Mouse (Mus musculus) midbrain, embryonic 12.5 days (tissue): Measurements from ENCODE around the gene Hnrnph3. TPM values are rescaled to one million over a fixed set of nuclear protein-coding genes. Genes with fewer than 3 reads are reported as not detected.
"Not testable (repeated sequence)": the region's sequence is repeated elsewhere in the genome, so short reads cannot be mapped to it uniquely, and the experiment has no call there.

Experiments used
- ATAC-seq: fragments of 200-750 bp; cut with Nextera tagmentation; 2 replicates; pipeline ENCODE4 v1.8.0; 2017; ENCODE audit warnings: low read depth, moderate TSS enrichment, moderate library complexity; ENCODE audit not compliant: low FRiP score
- H3K27ac ChIP-seq: fragments of 300-500 bp; sonication (generic); replicated peaks from 2 replicates; pipeline ENCODE4 v1.5.1; 2016; ENCODE audit warnings: mild to moderate bottlenecking
- H3K27me3 ChIP-seq: fragments of 300-500 bp; sonication (generic); 2 replicates; pipeline ENCODE4 v1.6.1; 2016; ENCODE audit warnings: mild to moderate bottlenecking
- H3K36me3 ChIP-seq: fragments of 300-500 bp; sonication (generic); 2 replicates; pipeline ENCODE4 v1.6.1; 2016
- H3K4me1 ChIP-seq: fragments of 300-500 bp; sonication (generic); 2 replicates; pipeline ENCODE4 v1.6.1; 2016
- H3K4me2 ChIP-seq: fragments of 300-500 bp; sonication (generic); replicated peaks from 2 replicates; pipeline ENCODE4 v1.6.1; 2016; ENCODE audit warnings: mild to moderate bottlenecking, moderate library complexity
- H3K4me3 ChIP-seq: fragments of 300-500 bp; sonication (generic); 2 replicates; pipeline ENCODE4 v1.5.1; 2016; ENCODE audit warnings: mild to moderate bottlenecking
- H3K9ac ChIP-seq: fragments of 300-500 bp; sonication (generic); replicated peaks from 2 replicates; pipeline ENCODE4 v1.6.1; 2016; ENCODE audit warnings: mild to moderate bottlenecking, moderate library complexity
- H3K9me3 ChIP-seq: fragments of 300-500 bp; sonication (generic); 2 replicates; pipeline ENCODE4 v1.6.1; 2016; ENCODE audit warnings: mild to moderate bottlenecking
- WGBS: fragments of 180-500 bp; shearing (Covaris S2); methylation state at CpG from one replicate; pipeline ENCODE4 v1.1.7; 2016; 5-methylcytosine and 5-hydroxymethylcytosine counted together
- polyA plus RNA-seq: library from polyadenylated mRNA; unstranded; fragments of >200 nt; fragmentation: Nextera tagmentation; extraction: Ambion mirVana; gene quantifications from 2 replicates; pipeline ENCODE4 v1.2.1, GENCODE M21; 2016

Hnrnph3 gene
- polyA plus RNA-seq, result 265 and 271 TPM in 2 replicates

- Histone ChIP-seq H3K4me3 (peak within 1 kb of the TSS; percentile 81), H3K4me2 (peak within 1 kb of the TSS; percentile 73), H3K27me3 (no peaks in the 10 kb centered on the region), H3K27ac (peak within 1 kb of the TSS; percentile 100), H3K9me3 (no peaks in the 10 kb centered on the region), H3K9ac (peak within 1 kb of the TSS; percentile 98), H3K36me3 (no peaks in the 10 kb centered on the region), H3K4me1 (peaks cover 61% of the 10 kb centered on the region)
- WGBS, result under 1% methylated on average over 60 of the region's 69 CpGs
- peak; percentile 93 for ATAC-seq
Observed at GRCm38 (mm10) chr10:63023749-63024579, at the start of gene Hnrnph3, which contains the start of gene Pbld2. Gene Hnrnph3, minus strand, starts transcription at chr10:63024217. Gene Pbld2, plus strand, starts transcription at chr10:63024315.

GRCm38 (mm10) chr10:63065988-63066387 is 42.0 kb upstream of the Hnrnph3 start:
- peak; percentile 90 for ATAC-seq
- Histone ChIP-seq H3K4me1 (peaks cover 5% of the 10 kb centered on the region; the same call in 1 of the 2 replicates), H3K4me2 (no peak overlapping the region), H3K27me3 (no peaks in the 10 kb centered on the region), H3K36me3 (no peaks in the 10 kb centered on the region), H3K4me3 (no peak overlapping the region), H3K9me3 (no peaks in the 10 kb centered on the region), H3K27ac (no peak overlapping the region), H3K9ac (no peak overlapping the region)
- 2% methylated on average over 5 of the region's 5 CpGs for WGBS

GRCm38 (mm10) chr10:63065561-63065960 is 41.5 kb upstream of the Hnrnph3 start:
- H3K27ac ChIP-seq, result no peak overlapping the region
- WGBS, result 60% methylated on average over 8 of the region's 8 CpGs
- ATAC-seq, result no peak

GRCm38 (mm10) chr10:63064516-63064915 is 40.5 kb upstream of the Hnrnph3 start:
- Histone ChIP-seq H3K27me3 (no peaks in the 10 kb centered on the region), H3K4me1 (peaks cover 5% of the 10 kb centered on the region; the same call in 1 of the 2 replicates), H3K36me3 (no peaks in the 10 kb centered on the region), H3K27ac (no peak overlapping the region), H3K9me3 (no peaks in the 10 kb centered on the region), H3K4me3 (no peak overlapping the region), H3K9ac (no peak overlapping the region), H3K4me2 (no peak overlapping the region)
- 85% methylated on average over 9 of the region's 9 CpGs for WGBS
- ATAC-seq, result no peak

More at GRCm38 (mm10) chr10:63065561-63065960, 41.5 kb upstream of the Hnrnph3 start:
- H3K4me3 ChIP-seq, result no peak overlapping the region
- H3K27me3 ChIP-seq, result no peaks in the 10 kb centered on the region
- H3K4me2 ChIP-seq, result no peak overlapping the region
- no peaks in the 10 kb centered on the region for H3K36me3 ChIP-seq
- H3K9me3 ChIP-seq, result no peaks in the 10 kb centered on the region
- H3K4me1 ChIP-seq, result peaks cover 5% of the 10 kb centered on the region; the same call in 1 of the 2 replicates
- no peak overlapping the region for H3K9ac ChIP-seq

- no peak; the same call in 1 of the 2 replicates for ATAC-seq
- no peak overlapping the region for H3K9ac ChIP-seq
- no peak overlapping the region for H3K4me3 ChIP-seq
- peaks cover 5% of the 10 kb centered on the region; the same call in 1 of the 2 replicates for H3K4me1 ChIP-seq
- H3K4me2 ChIP-seq, result no peak overlapping the region
- H3K9me3 ChIP-seq, result no peaks in the 10 kb centered on the region
- no peaks in the 10 kb centered on the region for H3K36me3 ChIP-seq
- no peaks in the 10 kb centered on the region for H3K27me3 ChIP-seq
- 75% methylated on average over 7 of the region's 7 CpGs for WGBS
- no peak overlapping the region for H3K27ac ChIP-seq
Observed at GRCm38 (mm10) chr10:63063365-63063764, 39.3 kb upstream of the Hnrnph3 start.

GRCm38 (mm10) chr10:63062696-63063095 is 38.7 kb upstream of the Hnrnph3 start:
- Histone ChIP-seq H3K9me3 (no peaks in the 10 kb centered on the region), H3K27ac (no peak overlapping the region), H3K36me3 (no peaks in the 10 kb centered on the region), H3K9ac (no peak overlapping the region), H3K27me3 (no peaks in the 10 kb centered on the region), H3K4me1 (peaks cover 5% of the 10 kb centered on the region; the same call in 1 of the 2 replicates), H3K4me3 (no peak overlapping the region), H3K4me2 (no peak overlapping the region)
- WGBS, result 97% methylated on average over 5 of the region's 5 CpGs
- no peak for ATAC-seq

- H3K4me1 ChIP-seq, result peaks cover 5% of the 10 kb centered on the region; the same call in 1 of the 2 replicates
- WGBS, result 78% methylated on average over 12 of the region's 12 CpGs
- no peak for ATAC-seq
- no peak overlapping the region for H3K27ac ChIP-seq
- H3K9ac ChIP-seq, result no peak overlapping the region
- no peaks in the 10 kb centered on the region for H3K9me3 ChIP-seq
- no peaks in the 10 kb centered on the region for H3K27me3 ChIP-seq
- no peak overlapping the region for H3K4me3 ChIP-seq
- no peak overlapping the region for H3K4me2 ChIP-seq
- H3K36me3 ChIP-seq, result no peaks in the 10 kb centered on the region
Observed at GRCm38 (mm10) chr10:63061266-63061665, 37.2 kb upstream of the Hnrnph3 start.

GRCm38 (mm10) chr10:63060406-63060805 is 36.4 kb upstream of the Hnrnph3 start:
- H3K9me3 ChIP-seq, result no peaks in the 10 kb centered on the region
- no peak overlapping the region for H3K4me2 ChIP-seq
- no peak for ATAC-seq
- 80% methylated on average over 11 of the region's 11 CpGs for WGBS
- no peaks in the 10 kb centered on the region for H3K27me3 ChIP-seq
- no peak overlapping the region for H3K4me3 ChIP-seq
- H3K4me1 ChIP-seq, result peaks cover 3% of the 10 kb centered on the region; the same call in 1 of the 2 replicates
- no peaks in the 10 kb centered on the region for H3K36me3 ChIP-seq
- H3K9ac ChIP-seq, result no peak overlapping the region
- no peak overlapping the region for H3K27ac ChIP-seq

- ATAC-seq, result no peak
- Histone ChIP-seq H3K27ac (no peak within 1 kb of the TSS), H3K27me3 (no peaks in the 10 kb centered on the region), H3K4me1 (peaks cover 3% of the 10 kb centered on the region; the same call in 1 of the 2 replicates), H3K4me2 (no peak within 1 kb of the TSS), H3K9me3 (no peaks in the 10 kb centered on the region), H3K9ac (no peak within 1 kb of the TSS), H3K36me3 (no peaks in the 10 kb centered on the region), H3K4me3 (no peak within 1 kb of the TSS)
- WGBS, result 90% methylated on average over 2 of the region's 2 CpGs
Observed at GRCm38 (mm10) chr10:63059862-63060261, 35.8 kb upstream of the Hnrnph3 start, which contains the start of gene Pbld1. Gene Pbld1, plus strand, starts transcription at chr10:63060162.

GRCm38 (mm10) chr10:63056966-63057750 is 33.1 kb upstream of the Hnrnph3 start:
- Histone ChIP-seq H3K27ac (no peak overlapping the region), H3K9me3 (no peaks in the 10 kb centered on the region), H3K4me3 (no peak overlapping the region), H3K9ac (no peak overlapping the region), H3K4me1 (no peaks in the 10 kb centered on the region), H3K4me2 (no peak overlapping the region), H3K36me3 (no peaks in the 10 kb centered on the region), H3K27me3 (no peaks in the 10 kb centered on the region)
- no peak; the same call in 1 of the 2 replicates for ATAC-seq
- WGBS, result 43% methylated on average over 24 of the region's 24 CpGs

GRCm38 (mm10) chr10:63054586-63054985 is 30.6 kb upstream of the Hnrnph3 start:
- Histone ChIP-seq H3K9me3 (no peaks in the 10 kb centered on the region), H3K9ac (no peak overlapping the region), H3K4me2 (no peak overlapping the region), H3K36me3 (no peaks in the 10 kb centered on the region), H3K27me3 (no peaks in the 10 kb centered on the region), H3K4me3 (no peak overlapping the region), H3K27ac (no peak overlapping the region), H3K4me1 (no peaks in the 10 kb centered on the region)
- 80% methylated on average over 2 of the region's 2 CpGs for WGBS
- no peak for ATAC-seq

- not testable (repeated sequence) for H3K4me3 ChIP-seq, H3K9ac ChIP-seq, H3K36me3 ChIP-seq, H3K9me3 ChIP-seq, H3K27me3 ChIP-seq, ATAC-seq, H3K4me2 ChIP-seq, H3K4me1 ChIP-seq, H3K27ac ChIP-seq
- WGBS, result 92% methylated on average over 6 of the region's 6 CpGs
Observed at GRCm38 (mm10) chr10:63054071-63054470, 30.1 kb upstream of the Hnrnph3 start.
